In the genomic region with DNA sequence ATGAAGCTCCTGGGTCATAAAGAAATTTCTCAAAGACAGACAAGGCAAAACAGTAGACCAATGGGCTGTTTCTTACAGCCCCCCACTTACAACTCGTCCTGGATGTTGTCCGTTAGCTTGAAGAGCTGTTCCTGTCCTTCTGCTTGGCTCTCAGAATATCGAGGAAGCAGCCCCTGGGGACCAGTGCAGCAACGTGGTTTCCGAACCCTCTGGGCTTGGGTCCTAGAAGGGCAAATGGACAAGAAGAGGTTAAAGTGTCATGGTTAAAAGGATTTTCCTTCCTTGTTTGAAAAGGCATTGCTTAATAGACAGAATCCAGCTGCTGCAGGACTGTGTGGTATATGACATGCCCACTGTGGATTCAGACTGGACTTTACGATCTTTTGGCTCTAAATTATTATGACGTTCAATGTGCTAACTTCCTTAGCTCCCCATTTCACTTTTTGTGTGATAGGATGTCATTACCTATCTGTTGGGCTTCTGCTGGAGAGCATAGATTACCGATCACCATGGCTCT, we compare ENCODE assay signal across 16 mouse cellular contexts.
DNase-seq lines count a peak whose midpoint lies in the region; ATAC-seq and TF ChIP-seq lines count a peak whose summit lies in the region.
"Had no signal": no experiment of that assay in that cellular context is flagged by ENCODE, and none has a peak within 500 bp of the region (broad histone marks: within the 10 kb centered on the region; RNA-seq: fewer than 3 reads in every experiment).

No protein-coding gene starts in this region.

- H3K36me3 ChIP-seq in kidney, embryonic 14.5 days (ENCODE audit: control insufficient read depth, insufficient read depth, low read length) = no peaks in the 10 kb centered on the region; the same call in 1 of the 2 replicates
- H3K36me3 ChIP-seq: embryonic facial prominence, embryonic 15.5 days had no signal

- 38% methylated on average over 8 of the region's 8 CpGs for WGBS in kidney, embryonic 14.5 days

- H3K4me2 ChIP-seq in kidney, embryonic 14.5 days (replicated peaks; ENCODE audit: low read depth, low read length) = no peak overlapping the region
- H3K4me2 ChIP-seq: embryonic facial prominence, embryonic 15.5 days; forebrain, embryonic 13.5 days; limb, embryonic 15.5 days had no signal

- intact Hi-C loops in gastrocnemius, adult 2 months (cut with DNase I) = no loop called here

- no peak for DNase-seq in gastrocnemius, adult 2 months
- no peak for DNase-seq in gastrocnemius, postnatal 4 days (ENCODE audit: low spot score in 2 of 2)
- no peak for DNase-seq in kidney, adult 9 months
- DNase-seq in urinary bladder, adult 2 months (ENCODE audit: low spot score) = peak; percentile 15
- DNase-seq in urinary bladder, postnatal 36 days (ENCODE audit: low spot score in 2 of 2) = no peak
- DNase-seq in MN1 (ENCODE audit: low spot score) = no peak
- DNase-seq: cerebellum, adult 8-10 months; midbrain, embryonic 14.5 days; thymus, postnatal 36 days had no signal

- ATAC-seq in kidney, embryonic 14.5 days (ENCODE audit: low FRiP score, low TSS enrichment) = peak; percentile 58
- ATAC-seq in erythroblast, adult 5-6 weeks (replicated peaks; ENCODE audit: low FRiP score, poor library complexity, severe bottlenecking) = no peak
- ATAC-seq: forebrain, embryonic 13.5 days; inflammation-experienced regulatory T-cells, adult 6 months had no signal

- no peaks in the 10 kb centered on the region for H3K27me3 ChIP-seq in kidney, embryonic 14.5 days (ENCODE audit: control insufficient read depth, insufficient read depth, low read length)
- H3K27me3 ChIP-seq: embryonic facial prominence, embryonic 15.5 days; forebrain, embryonic 13.5 days; limb, embryonic 15.5 days had no signal

- no peaks in the 10 kb centered on the region for H3K9me3 ChIP-seq in kidney, embryonic 14.5 days (ENCODE audit: control insufficient read depth, low read length)
- H3K9me3 ChIP-seq: embryonic facial prominence, embryonic 15.5 days; forebrain, embryonic 13.5 days; limb, embryonic 15.5 days had no signal

- 0 out of 2 replicates have a peak overlapping the region, but pooled peaks have one; percentile 31 for H3K9ac ChIP-seq in kidney, embryonic 14.5 days (ENCODE audit: low read depth, low read length)
- H3K9ac ChIP-seq: embryonic facial prominence, embryonic 15.5 days; forebrain, embryonic 13.5 days; limb, embryonic 15.5 days had no signal

- H3K27ac ChIP-seq in gastrocnemius, adult 2 months = peak overlapping the region; percentile 51; the same call in 1 of the 2 replicates
- peak overlapping the region; percentile 87 for H3K27ac ChIP-seq in kidney, embryonic 14.5 days (ENCODE audit: low read depth, low read length)
- H3K27ac ChIP-seq: embryonic facial prominence, embryonic 15.5 days; forebrain, embryonic 13.5 days; limb, embryonic 15.5 days; stomach, postnatal 0 days had no signal

- no peak overlapping the region for H3K4me3 ChIP-seq in gastrocnemius, adult 2 months
- no peak overlapping the region for H3K4me3 ChIP-seq in kidney, embryonic 14.5 days (ENCODE audit: low read length)
- H3K4me3 ChIP-seq: embryonic facial prominence, embryonic 15.5 days; forebrain, embryonic 13.5 days; limb, embryonic 15.5 days had no signal

- peaks cover 23% of the 10 kb centered on the region for H3K4me1 ChIP-seq in kidney, embryonic 14.5 days (ENCODE audit: control insufficient read depth, insufficient read depth, low read length)
- H3K4me1 ChIP-seq: forebrain, embryonic 13.5 days had no signal

- TF ChIP-seq CTCF in gastrocnemius, adult 2 months (IDR thresholded peaks at IDR 0.05) = no peak
